Mouse (Mus musculus) limb, embryonic 13.5 days (tissue): ENCODE results near the gene Gucy2e. TPM values are rescaled to one million over a fixed set of nuclear protein-coding genes. Genes with fewer than 3 reads are reported as not detected.

Experiments used
- ATAC-seq: fragments of 200-750 bp; cut with Nextera tagmentation; 2 replicates; pipeline ENCODE4 v1.8.0; 2017; ENCODE audit warnings: low read depth, moderate number of reproducible peaks, moderate TSS enrichment; ENCODE audit not compliant: low FRiP score
- H3K27ac ChIP-seq: fragments of 300-500 bp; sonication (generic); 2 replicates; pipeline ENCODE4 v1.5.1; 2015; ENCODE audit warnings: inconsistent platforms, mild to moderate bottlenecking, moderate library complexity
- H3K27me3 ChIP-seq: fragments of 300-500 bp; sonication (generic); 2 replicates; pipeline ENCODE4 v1.6.1; 2015; ENCODE audit warnings: mild to moderate bottlenecking, inconsistent platforms
- H3K36me3 ChIP-seq: fragments of 300-500 bp; sonication (generic); 2 replicates; pipeline ENCODE4 v1.6.1; 2015; ENCODE audit warnings: inconsistent platforms, mild to moderate bottlenecking, moderate library complexity
- H3K4me1 ChIP-seq: fragments of 300-500 bp; sonication (generic); 2 replicates; pipeline ENCODE4 v1.6.1; 2015; ENCODE audit warnings: inconsistent platforms
- H3K4me2 ChIP-seq: fragments of 300-500 bp; sonication (generic); replicated peaks from 2 replicates; pipeline ENCODE4 v1.6.1; 2015; ENCODE audit warnings: inconsistent platforms, mild to moderate bottlenecking, moderate library complexity
- H3K4me3 ChIP-seq: fragments of 300-500 bp; sonication (generic); 2 replicates; pipeline ENCODE4 v1.5.1; 2015; ENCODE audit warnings: moderate library complexity, mild to moderate bottlenecking, inconsistent platforms
- H3K9ac ChIP-seq: fragments of 300-500 bp; sonication (generic); 2 replicates; pipeline ENCODE4 v1.6.1; 2015; ENCODE audit warnings: mild to moderate bottlenecking, inconsistent platforms
- H3K9me3 ChIP-seq: fragments of 300-500 bp; sonication (generic); 2 replicates; pipeline ENCODE4 v1.6.1; 2016; ENCODE audit warnings: inconsistent platforms
- WGBS: fragments of 180-500 bp; shearing (Covaris S2); methylation state at CpG from one replicate; pipeline ENCODE4 v1.1.7; 2015; 5-methylcytosine and 5-hydroxymethylcytosine counted together
- polyA plus RNA-seq: library from polyadenylated mRNA; unstranded; fragments of >200 nt; fragmentation: Nextera tagmentation; extraction: Ambion mirVana; gene quantifications from 2 replicates; pipeline ENCODE4 v1.2.1, GENCODE M21; 2015

The Gucy2e gene
- polyA plus RNA-seq, 1 experiment from 2014 or later: 0.25 TPM

DNA sequence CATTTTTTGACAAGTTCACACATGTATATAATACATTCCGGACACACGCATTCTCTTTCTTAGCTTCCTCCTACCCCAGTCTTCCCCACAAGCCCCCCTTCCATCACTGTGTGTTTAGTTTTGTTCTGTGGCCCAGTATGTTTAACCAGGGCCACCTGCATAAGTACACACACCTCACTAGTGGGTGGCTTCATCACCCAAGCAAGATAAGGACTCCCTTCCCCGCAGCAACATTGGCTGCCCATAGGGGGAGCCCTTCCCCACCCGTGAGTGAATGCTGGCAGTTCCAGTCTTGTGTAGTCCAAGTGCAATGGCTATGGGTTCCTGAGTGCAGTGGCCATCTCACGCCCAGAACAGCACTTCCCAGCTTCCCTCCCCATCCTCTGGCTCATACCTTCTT, 21.5 kb upstream of the Gucy2e start:
- H3K4me2 ChIP-seq: no peak overlapping the region
- ATAC-seq: no peak

DNA sequence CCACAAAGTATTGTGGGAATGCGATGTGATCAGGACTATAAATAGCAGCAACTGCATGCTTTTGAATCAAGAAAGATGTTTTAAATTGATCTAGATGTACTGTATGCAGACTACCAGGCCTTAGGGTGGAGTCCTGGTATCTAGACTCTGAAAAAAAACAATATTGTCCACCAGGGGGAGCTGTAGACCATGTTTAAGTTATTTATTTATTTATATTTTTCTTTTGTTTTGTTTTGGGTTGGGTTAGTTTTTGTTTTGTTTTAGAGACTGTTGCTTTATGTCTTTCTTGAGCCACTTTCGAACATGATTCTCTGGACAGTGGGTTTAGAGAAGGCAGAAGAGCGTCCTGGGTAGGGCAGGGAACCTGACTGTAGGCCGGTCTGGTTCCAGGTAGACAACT, 21.0 kb upstream of the Gucy2e start:
- WGBS: 55% methylated on average over 4 of the region's 4 CpGs
- no peak overlapping the region for H3K4me2 ChIP-seq
- no peak overlapping the region for H3K27ac ChIP-seq
- H3K9me3 ChIP-seq: no peaks in the 10 kb centered on the region
- ATAC-seq: no peak
- H3K27me3 ChIP-seq: 0 out of 2 replicates have a peak, but pooled peaks cover 4% of the 10 kb centered on the region
- no peaks in the 10 kb centered on the region for H3K36me3 ChIP-seq
- H3K4me1 ChIP-seq: 0 out of 2 replicates have a peak, but pooled peaks cover 6% of the 10 kb centered on the region
- no peak overlapping the region for H3K4me3 ChIP-seq
- no peak overlapping the region for H3K9ac ChIP-seq

More for the DNA sequence above, 21.5 kb upstream of the Gucy2e start:
- Histone ChIP-seq H3K27ac (no peak overlapping the region), H3K36me3 (no peaks in the 10 kb centered on the region), H3K4me3 (no peak overlapping the region), H3K9me3 (no peaks in the 10 kb centered on the region), H3K27me3 (0 out of 2 replicates have a peak, but pooled peaks cover 4% of the 10 kb centered on the region), H3K4me1 (0 out of 2 replicates have a peak, but pooled peaks cover 2% of the 10 kb centered on the region), H3K9ac (no peak overlapping the region)
- 60% methylated on average over 5 of the region's 5 CpGs for WGBS

GRCm38 (mm10) chr11:69257072-69257471, 20.2 kb upstream of the Gucy2e start:
- no peak for ATAC-seq
- H3K9ac ChIP-seq: no peak overlapping the region
- H3K27me3 ChIP-seq: 0 out of 2 replicates have a peak, but pooled peaks cover 4% of the 10 kb centered on the region
- H3K27ac ChIP-seq: no peak overlapping the region
- no peak overlapping the region for H3K4me2 ChIP-seq
- 52% methylated on average over 2 of the region's 2 CpGs for WGBS
- 0 out of 2 replicates have a peak, but pooled peaks cover 8% of the 10 kb centered on the region for H3K4me1 ChIP-seq
- H3K36me3 ChIP-seq: no peaks in the 10 kb centered on the region
- no peaks in the 10 kb centered on the region for H3K9me3 ChIP-seq
- H3K4me3 ChIP-seq: no peak overlapping the region

DNA sequence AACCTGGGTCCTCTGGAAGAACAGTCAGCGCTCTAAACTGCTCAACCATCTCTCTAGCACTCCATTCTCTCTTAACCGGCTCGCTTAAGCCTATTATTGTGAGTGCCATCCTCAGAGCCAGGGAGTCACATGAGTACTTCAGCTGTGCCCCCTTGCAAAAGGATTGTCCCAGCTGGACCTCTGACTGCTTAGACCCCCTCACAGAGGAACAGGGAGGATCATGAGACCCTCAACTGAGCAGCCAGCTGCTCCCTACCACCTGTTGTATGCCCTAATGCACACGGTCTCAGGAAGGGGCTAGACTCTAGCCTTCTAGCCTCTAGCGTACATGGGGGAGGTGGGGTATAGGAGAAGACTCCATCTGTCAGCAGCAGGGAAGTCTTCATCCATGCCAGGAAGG, 18.0 kb upstream of the Gucy2e start:
- 80% methylated on average over 5 of the region's 5 CpGs for WGBS
- Histone ChIP-seq H3K36me3 (no peaks in the 10 kb centered on the region), H3K4me2 (no peak overlapping the region), H3K9ac (no peak overlapping the region), H3K4me3 (no peak overlapping the region), H3K9me3 (no peaks in the 10 kb centered on the region), H3K27ac (no peak overlapping the region), H3K4me1 (0 out of 2 replicates have a peak, but pooled peaks cover 16% of the 10 kb centered on the region), H3K27me3 (0 out of 2 replicates have a peak, but pooled peaks cover 4% of the 10 kb centered on the region)
- ATAC-seq: peak; percentile 45; the same call in 1 of the 2 replicates

DNA sequence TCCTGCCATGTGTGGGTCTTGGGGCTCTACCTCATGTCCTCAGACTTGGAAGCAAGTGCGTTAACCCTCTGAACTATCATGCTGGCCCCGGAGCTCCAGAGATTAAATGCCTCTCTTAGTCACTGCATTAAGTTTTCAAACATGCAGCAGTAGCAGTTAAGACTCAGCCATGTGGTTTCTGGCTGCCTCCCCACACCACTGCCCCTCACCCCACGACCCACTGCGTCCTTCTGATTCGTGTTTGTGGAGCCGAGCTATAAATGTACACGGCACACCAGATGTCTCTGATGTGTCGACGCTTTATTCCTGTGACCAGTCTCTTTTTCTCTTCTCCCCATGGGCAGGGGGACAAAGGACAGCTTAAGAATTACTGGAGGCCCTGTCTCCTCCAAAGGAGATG, 16.3 kb upstream of the Gucy2e start:
- WGBS: 22% methylated on average over 9 of the region's 9 CpGs
- 0 out of 2 replicates have a peak, but pooled peaks cover 16% of the 10 kb centered on the region for H3K4me1 ChIP-seq
- no peak overlapping the region for H3K4me3 ChIP-seq
- no peak for ATAC-seq
- peaks cover 5% of the 10 kb centered on the region; the same call in 1 of the 2 replicates for H3K27me3 ChIP-seq
- no peaks in the 10 kb centered on the region for H3K9me3 ChIP-seq
- H3K36me3 ChIP-seq: no peaks in the 10 kb centered on the region
- H3K9ac ChIP-seq: no peak overlapping the region
- H3K27ac ChIP-seq: peak overlapping the region; percentile 28; the same call in 1 of the 2 replicates
- peak overlapping the region; percentile 16; the same call in 1 of the 2 replicates for H3K4me2 ChIP-seq

DNA sequence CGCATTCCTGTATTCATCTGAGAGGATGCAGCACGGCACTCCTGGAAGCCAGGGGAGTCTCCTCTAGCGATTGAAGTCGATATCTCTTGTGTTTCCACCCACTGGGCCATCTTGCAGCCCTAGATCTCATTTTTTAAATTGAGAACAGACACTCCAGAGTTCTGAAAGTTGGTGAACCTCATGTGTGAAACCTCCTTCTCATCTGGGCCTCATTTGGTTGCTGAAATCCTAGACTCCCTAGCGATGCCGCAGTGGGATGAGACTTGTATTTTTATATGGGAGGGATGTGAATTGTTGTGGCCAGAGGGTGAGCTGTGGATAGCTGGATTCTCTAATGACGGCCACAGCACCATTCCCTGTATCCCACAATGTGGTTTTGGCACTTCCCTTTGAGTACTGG, 15.1 kb upstream of the Gucy2e start:
- peaks cover 15% of the 10 kb centered on the region for H3K27me3 ChIP-seq

DNA sequence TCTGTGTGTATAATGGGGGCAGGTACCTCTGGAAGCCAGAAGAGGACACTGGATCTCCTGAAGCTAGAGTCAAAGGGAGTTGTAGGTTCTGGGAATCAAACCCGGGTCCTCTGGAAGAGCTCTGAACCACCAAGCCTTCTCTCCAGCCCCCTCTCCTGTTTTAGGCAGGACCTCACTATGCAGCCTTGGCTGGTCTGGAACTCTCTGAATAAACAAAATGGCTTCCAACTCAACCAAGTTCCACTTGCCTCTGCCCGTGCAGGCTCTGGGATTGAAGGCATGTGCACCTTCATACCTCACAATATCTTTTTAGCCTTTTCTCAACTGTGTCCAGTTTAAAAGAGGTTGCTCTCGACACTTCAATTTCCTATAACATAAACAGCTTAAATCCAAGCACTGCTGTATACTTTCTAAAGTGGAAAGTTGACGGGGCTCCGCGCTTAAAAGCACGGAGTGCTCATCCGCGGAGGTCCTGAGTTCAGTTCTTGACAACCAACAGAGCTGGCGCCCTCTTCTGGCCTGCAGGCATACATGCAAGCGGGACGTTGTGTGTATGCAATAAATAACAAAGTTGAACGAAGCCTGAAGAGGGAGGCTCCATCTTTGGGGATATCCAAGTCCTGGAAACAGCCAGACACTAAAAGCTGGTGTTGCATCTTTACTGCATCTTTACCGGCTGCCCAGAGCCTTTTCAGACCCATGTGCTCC, 14.5 kb upstream of the Gucy2e start:
- H3K36me3 ChIP-seq: no peaks in the 10 kb centered on the region
- ATAC-seq: no peak
- H3K9me3 ChIP-seq: no peaks in the 10 kb centered on the region
- peaks cover 12% of the 10 kb centered on the region for H3K27me3 ChIP-seq
- no peak overlapping the region for H3K4me3 ChIP-seq
- no peak overlapping the region for H3K4me2 ChIP-seq
- H3K4me1 ChIP-seq: peaks cover 16% of the 10 kb centered on the region; the same call in 1 of the 2 replicates
- H3K9ac ChIP-seq: no peak overlapping the region
- 0 out of 2 replicates have a peak overlapping the region, but pooled peaks have one; percentile 33 for H3K27ac ChIP-seq
- 61% methylated on average over 14 of the region's 14 CpGs for WGBS

More for the DNA sequence above, 15.1 kb upstream of the Gucy2e start:
- Histone ChIP-seq H3K4me3 (no peak overlapping the region), H3K27ac (peak overlapping the region; percentile 52; the same call in 1 of the 2 replicates), H3K4me2 (no peak overlapping the region), H3K4me1 (0 out of 2 replicates have a peak, but pooled peaks cover 16% of the 10 kb centered on the region), H3K9me3 (no peaks in the 10 kb centered on the region), H3K9ac (no peak overlapping the region), H3K36me3 (no peaks in the 10 kb centered on the region)
- 61% methylated on average over 7 of the region's 7 CpGs for WGBS
- ATAC-seq: no peak

- no peak for ATAC-seq
Observed at GRCm38 (mm10) chr11:69250106-69250505, 13.3 kb upstream of the Gucy2e start.

DNA sequence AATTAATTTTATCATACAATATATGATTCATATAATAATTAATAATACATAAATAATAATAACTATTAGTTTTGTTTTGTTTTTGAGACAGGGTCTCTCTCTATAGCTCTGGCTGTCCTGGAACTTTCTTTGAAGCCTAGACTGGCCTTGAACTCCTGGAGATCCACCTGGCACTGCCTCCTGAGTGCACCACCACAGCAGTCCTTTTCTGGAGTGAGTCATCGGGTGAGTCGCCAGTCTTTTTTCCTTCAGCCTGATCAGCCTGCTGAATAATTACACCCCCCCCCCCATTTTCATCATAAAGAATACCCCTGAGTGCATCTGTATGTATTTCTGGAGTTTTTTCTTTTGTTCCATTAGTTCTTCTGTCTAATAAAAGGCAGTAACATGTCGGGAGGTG, 12.3 kb upstream of the Gucy2e start:
- Histone ChIP-seq H3K27me3 (peaks cover 12% of the 10 kb centered on the region), H3K4me3 (no peak overlapping the region), H3K36me3 (no peaks in the 10 kb centered on the region), H3K27ac (no peak overlapping the region), H3K4me2 (no peak overlapping the region), H3K9me3 (no peaks in the 10 kb centered on the region), H3K4me1 (peaks cover 23% of the 10 kb centered on the region; the same call in 1 of the 2 replicates), H3K9ac (no peak overlapping the region)
- ATAC-seq: no peak
- WGBS: 80% methylated on average over 3 of the region's 3 CpGs

More at GRCm38 (mm10) chr11:69250106-69250505, 13.3 kb upstream of the Gucy2e start:
- no peak overlapping the region for H3K4me2 ChIP-seq
- no peak overlapping the region for H3K27ac ChIP-seq
- WGBS: 74% methylated on average over 5 of the region's 5 CpGs
- peaks cover 23% of the 10 kb centered on the region; the same call in 1 of the 2 replicates for H3K4me1 ChIP-seq
- peaks cover 12% of the 10 kb centered on the region for H3K27me3 ChIP-seq
- no peak overlapping the region for H3K9ac ChIP-seq
- no peaks in the 10 kb centered on the region for H3K9me3 ChIP-seq
- H3K36me3 ChIP-seq: no peaks in the 10 kb centered on the region
- no peak overlapping the region for H3K4me3 ChIP-seq

DNA sequence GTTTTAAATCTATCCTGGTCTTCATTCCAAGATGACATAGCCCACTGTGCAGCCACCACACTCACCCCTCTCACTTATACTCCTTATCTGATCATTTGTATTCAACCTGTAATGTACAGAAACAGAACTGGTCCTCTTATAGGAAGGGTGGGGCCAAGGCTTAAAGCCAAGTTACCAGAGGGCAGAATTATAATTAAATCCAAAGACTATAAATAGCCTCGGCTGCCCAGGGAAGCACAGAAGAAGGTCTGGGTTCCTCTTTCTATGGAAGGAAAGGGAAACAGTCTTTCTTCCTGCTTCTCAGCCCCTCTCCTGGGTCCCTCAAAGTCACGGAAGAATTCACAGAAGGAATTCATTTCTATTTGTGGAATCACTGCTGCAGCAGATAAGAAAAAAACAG, 8.8 kb upstream of the Gucy2e start:
- Histone ChIP-seq H3K27me3 (peaks cover 12% of the 10 kb centered on the region), H3K4me2 (peak overlapping the region; percentile 48), H3K4me3 (peak overlapping the region; percentile 20), H3K27ac (peak overlapping the region; percentile 52; the same call in 1 of the 2 replicates), H3K9ac (no peak overlapping the region), H3K36me3 (no peaks in the 10 kb centered on the region), H3K9me3 (no peaks in the 10 kb centered on the region), H3K4me1 (peaks cover 7% of the 10 kb centered on the region; the same call in 1 of the 2 replicates)
- no peak for ATAC-seq
- WGBS: 20% methylated on average over 2 of the region's 2 CpGs

DNA sequence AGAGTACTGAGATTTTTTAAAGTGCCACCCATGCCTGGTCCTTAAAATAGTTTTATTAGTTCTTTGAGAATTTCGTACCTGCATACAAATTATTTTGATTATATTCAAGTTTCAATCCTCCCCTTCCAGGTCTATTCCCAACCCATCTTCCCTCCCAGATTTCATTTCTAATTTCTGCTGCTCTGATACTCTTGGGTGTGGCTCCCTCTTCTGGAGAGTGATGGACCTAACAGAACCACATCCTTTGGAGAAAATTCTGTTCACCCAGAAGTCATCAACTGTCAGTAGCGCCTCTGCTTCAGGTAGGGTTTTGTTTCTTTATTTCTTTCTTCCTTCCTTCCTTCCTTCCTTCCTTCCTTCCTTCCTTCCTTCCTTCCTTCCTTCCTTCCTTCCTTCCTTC, 8.1 kb upstream of the Gucy2e start:
- Histone ChIP-seq H3K4me1 (peaks cover 7% of the 10 kb centered on the region; the same call in 1 of the 2 replicates), H3K4me2 (no peak overlapping the region), H3K4me3 (no peak overlapping the region), H3K27me3 (peaks cover 12% of the 10 kb centered on the region), H3K27ac (no peak overlapping the region), H3K36me3 (no peaks in the 10 kb centered on the region), H3K9ac (no peak overlapping the region), H3K9me3 (no peaks in the 10 kb centered on the region)
- 20% methylated on average over 2 of the region's 2 CpGs for WGBS
- no peak; the same call in 1 of the 2 replicates for ATAC-seq
